Mouse (Mus musculus): ENCODE measurements at regions not wholly inside any gene's neighbourhood (a gene's known extent, or its start where the extent isn't known, plus 50 kb on each side); places are given as distances from the start of the nearest gene placed in this dataset.

DNA sequence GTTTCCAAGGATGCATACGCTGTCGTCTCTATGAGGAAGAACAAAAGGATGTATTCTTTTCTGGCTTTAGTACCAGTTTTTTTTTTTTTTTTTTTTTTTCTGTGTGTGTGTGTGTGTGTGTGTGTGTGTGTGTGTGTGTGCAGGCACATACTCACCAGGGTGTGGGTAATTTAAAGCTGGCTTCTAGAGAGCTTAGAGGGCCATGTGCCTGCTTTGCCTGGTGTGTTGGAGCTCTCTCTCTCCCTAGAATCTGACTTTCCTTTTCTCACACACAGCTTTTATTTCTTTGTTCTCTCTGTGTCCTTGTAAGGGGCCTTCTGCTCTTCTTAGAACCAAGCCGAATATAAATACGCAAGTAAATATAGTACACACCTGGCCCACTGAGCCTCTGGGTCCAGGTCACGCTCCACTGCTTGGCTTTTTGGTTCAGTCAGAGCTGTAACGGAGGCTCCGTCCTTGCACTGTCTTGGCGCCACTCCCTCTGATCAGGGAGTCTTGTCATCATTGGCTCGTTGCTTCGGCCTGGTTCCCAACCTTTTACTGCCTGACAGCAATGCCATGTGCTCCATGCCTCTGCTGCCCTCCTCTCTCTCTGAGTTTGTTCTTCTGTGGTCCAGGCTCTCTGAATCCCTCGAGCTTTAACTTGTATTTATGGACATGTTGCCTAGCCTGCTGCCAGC, 283.7 kb upstream of the Cnr1 start:
- TF ChIP-seq ZNF384 (IDR thresholded peaks at IDR 0.05; ENCODE audit: low read depth, low read length) (no peak), CHD2 (IDR thresholded peaks at IDR 0.05; ENCODE audit: low read depth, low read length) (no peak), MAFK (IDR thresholded peaks at IDR 0.05; ENCODE audit: insufficient read depth, low read depth, low read length) (no peak), ZC3H11A (IDR thresholded peaks at IDR 0.05; ENCODE audit: borderline replicate concordance, low read depth, low read length) (no peak), HCFC1 (IDR thresholded peaks at IDR 0.05; ENCODE audit: borderline replicate concordance, insufficient read depth, low read length) (no peak)
- Histone ChIP-seq H3K9ac (ENCODE audit: insufficient read depth, low read depth, low read length, poor library complexity, severe bottlenecking) (no peak overlapping the region), H3K4me3 (ENCODE audit: insufficient read depth in 1 of 2, low read depth in 1 of 2, low read length in 2 of 2, poor library complexity in 1 of 2, severe bottlenecking in 1 of 2) (no peak overlapping the region), H3K4me1 (ENCODE audit: control insufficient read depth in 2 of 2, insufficient read depth in 2 of 2, low read length in 2 of 2, poor library complexity in 1 of 2) (no peaks in the 10 kb centered on the region), H3K27ac (ENCODE audit: insufficient read depth, low read depth, low read length, poor library complexity, severe bottlenecking) (no peak overlapping the region), H3K36me3 (ENCODE audit: control insufficient read depth, insufficient read depth, low read length, poor library complexity, severe bottlenecking) (no peaks in the 10 kb centered on the region), H3K9me3 (ENCODE audit: control insufficient read depth, insufficient read depth, low read depth, low read length) (no peaks in the 10 kb centered on the region)
- DNase-seq (ENCODE audit: low read depth, low spot score), result no peak
- in situ Hi-C loops (cut with MboI; ENCODE audit: low sequenced_read_pairs in 2 of 2, unreplicated experiment in 2 of 2), result no loop called here

DNA sequence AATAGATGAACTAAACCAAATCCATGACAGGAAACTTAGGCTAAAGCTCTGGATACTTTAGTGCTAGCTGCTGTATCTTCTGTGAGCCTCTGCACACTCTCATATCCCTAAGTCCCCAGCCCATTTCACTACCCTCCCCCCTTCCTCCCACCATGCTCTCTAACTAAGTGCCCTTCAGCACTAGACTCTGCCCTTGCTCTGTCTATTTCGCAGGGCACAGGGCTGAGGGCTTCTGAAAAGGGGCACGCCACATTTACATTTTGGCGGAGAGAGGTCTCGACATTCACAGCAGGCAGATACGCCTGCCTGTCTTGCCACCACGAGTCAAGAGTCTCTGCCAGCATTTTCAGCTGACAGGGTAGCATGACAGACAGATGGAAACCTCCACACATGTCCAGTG, 282.5 kb upstream of the Cnr1 start:
- Histone ChIP-seq H3K9me3 (ENCODE audit: control insufficient read depth, insufficient read depth, low read depth, low read length) (no peaks in the 10 kb centered on the region), H3K27ac (ENCODE audit: insufficient read depth, low read depth, low read length, poor library complexity, severe bottlenecking) (no peak overlapping the region), H3K4me1 (ENCODE audit: control insufficient read depth in 2 of 2, insufficient read depth in 2 of 2, low read length in 2 of 2, poor library complexity in 1 of 2) (no peaks in the 10 kb centered on the region), H3K4me3 (ENCODE audit: insufficient read depth in 1 of 2, low read depth in 1 of 2, low read length in 2 of 2, poor library complexity in 1 of 2, severe bottlenecking in 1 of 2) (no peak overlapping the region), H3K36me3 (ENCODE audit: control insufficient read depth, insufficient read depth, low read length, poor library complexity, severe bottlenecking) (no peaks in the 10 kb centered on the region), H3K9ac (ENCODE audit: insufficient read depth, low read depth, low read length, poor library complexity, severe bottlenecking) (no peak overlapping the region)
- TF ChIP-seq ZC3H11A (IDR thresholded peaks at IDR 0.05; ENCODE audit: borderline replicate concordance, low read depth, low read length), result no peak
- no peak for TF ChIP-seq HCFC1 (IDR thresholded peaks at IDR 0.05; ENCODE audit: borderline replicate concordance, insufficient read depth, low read length)
- TF ChIP-seq ZNF384 (IDR thresholded peaks at IDR 0.05; ENCODE audit: low read depth, low read length), result no peak
- no peak for TF ChIP-seq CHD2 (IDR thresholded peaks at IDR 0.05; ENCODE audit: low read depth, low read length)
- TF ChIP-seq MAFK (IDR thresholded peaks at IDR 0.05; ENCODE audit: insufficient read depth, low read depth, low read length), result no peak
- DNase-seq (ENCODE audit: low read depth, low spot score), result no peak
- in situ Hi-C loops (cut with MboI; ENCODE audit: low sequenced_read_pairs in 2 of 2, unreplicated experiment in 2 of 2), result no loop called here

DNA sequence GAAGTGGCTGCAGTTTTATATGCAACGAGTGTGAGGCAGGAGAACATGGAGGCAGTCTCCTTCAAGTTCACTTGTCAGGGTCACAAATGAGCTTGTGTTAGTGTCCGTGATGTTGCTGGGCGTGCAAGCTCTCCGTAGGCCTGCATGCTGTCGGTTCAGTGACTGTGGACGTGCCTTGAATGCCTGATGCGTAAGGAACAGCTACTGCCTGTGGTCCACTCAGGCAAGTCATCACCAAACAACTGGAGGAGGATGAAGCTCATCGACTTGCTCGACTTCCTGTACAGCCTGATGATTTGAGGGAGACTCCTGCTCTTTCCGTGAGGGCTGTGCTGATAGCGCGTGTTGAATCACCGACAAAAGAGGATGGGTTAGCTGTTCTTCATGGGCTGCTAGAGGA, 281.9 kb upstream of the Cnr1 start:
- no peak overlapping the region for H3K27ac ChIP-seq (ENCODE audit: insufficient read depth, low read depth, low read length, poor library complexity, severe bottlenecking)
- no peaks in the 10 kb centered on the region for H3K36me3 ChIP-seq (ENCODE audit: control insufficient read depth, insufficient read depth, low read length, poor library complexity, severe bottlenecking)
- H3K9ac ChIP-seq (ENCODE audit: insufficient read depth, low read depth, low read length, poor library complexity, severe bottlenecking), result no peak overlapping the region
- no peak for TF ChIP-seq CHD2 (IDR thresholded peaks at IDR 0.05; ENCODE audit: low read depth, low read length)
- no peak for TF ChIP-seq HCFC1 (IDR thresholded peaks at IDR 0.05; ENCODE audit: borderline replicate concordance, insufficient read depth, low read length)
- TF ChIP-seq ZC3H11A (IDR thresholded peaks at IDR 0.05; ENCODE audit: borderline replicate concordance, low read depth, low read length), result no peak
- no peak for TF ChIP-seq MAFK (IDR thresholded peaks at IDR 0.05; ENCODE audit: insufficient read depth, low read depth, low read length)
- no peak for TF ChIP-seq ZNF384 (IDR thresholded peaks at IDR 0.05; ENCODE audit: low read depth, low read length)
- in situ Hi-C loops (cut with MboI; ENCODE audit: low sequenced_read_pairs in 2 of 2, unreplicated experiment in 2 of 2), result no loop called here
- no peak for DNase-seq (ENCODE audit: low read depth, low spot score)
- no peaks in the 10 kb centered on the region for H3K9me3 ChIP-seq (ENCODE audit: control insufficient read depth, insufficient read depth, low read depth, low read length)
- H3K4me1 ChIP-seq (ENCODE audit: control insufficient read depth in 2 of 2, insufficient read depth in 2 of 2, low read length in 2 of 2, poor library complexity in 1 of 2), result no peaks in the 10 kb centered on the region
- no peak overlapping the region for H3K4me3 ChIP-seq (ENCODE audit: insufficient read depth in 1 of 2, low read depth in 1 of 2, low read length in 2 of 2, poor library complexity in 1 of 2, severe bottlenecking in 1 of 2)

DNA sequence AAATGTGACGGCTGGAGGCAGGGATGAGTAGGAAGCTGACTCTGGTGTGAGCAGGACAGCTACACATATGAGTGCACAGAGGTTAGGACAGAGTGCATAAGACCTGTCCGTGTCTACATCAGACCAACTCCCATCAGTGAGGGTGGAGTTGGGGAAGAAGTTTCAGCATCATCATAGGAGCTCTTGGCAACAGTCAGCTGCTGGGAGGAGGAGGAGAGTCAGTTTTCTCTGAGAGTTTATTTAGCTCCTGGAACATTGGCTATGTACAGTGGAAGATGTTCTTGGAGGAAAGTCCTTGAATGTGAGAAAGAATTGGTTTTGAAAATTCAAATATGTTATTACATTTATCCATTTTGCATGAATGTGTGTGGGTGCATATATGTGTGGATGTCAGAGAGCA, 279.2 kb upstream of the Cnr1 start:
- DNase-seq (ENCODE audit: low read depth, low spot score), result no peak
- Histone ChIP-seq H3K27ac (ENCODE audit: insufficient read depth, low read depth, low read length, poor library complexity, severe bottlenecking) (no peak overlapping the region), H3K9ac (ENCODE audit: insufficient read depth, low read depth, low read length, poor library complexity, severe bottlenecking) (no peak overlapping the region), H3K36me3 (ENCODE audit: control insufficient read depth, insufficient read depth, low read length, poor library complexity, severe bottlenecking) (no peaks in the 10 kb centered on the region), H3K9me3 (ENCODE audit: control insufficient read depth, insufficient read depth, low read depth, low read length) (no peaks in the 10 kb centered on the region), H3K4me1 (ENCODE audit: control insufficient read depth in 2 of 2, insufficient read depth in 2 of 2, low read length in 2 of 2, poor library complexity in 1 of 2) (no peaks in the 10 kb centered on the region), H3K4me3 (ENCODE audit: insufficient read depth in 1 of 2, low read depth in 1 of 2, low read length in 2 of 2, poor library complexity in 1 of 2, severe bottlenecking in 1 of 2) (no peak overlapping the region)
- TF ChIP-seq HCFC1 (IDR thresholded peaks at IDR 0.05; ENCODE audit: borderline replicate concordance, insufficient read depth, low read length) (no peak), CHD2 (IDR thresholded peaks at IDR 0.05; ENCODE audit: low read depth, low read length) (no peak), ZNF384 (IDR thresholded peaks at IDR 0.05; ENCODE audit: low read depth, low read length) (no peak), MAFK (IDR thresholded peaks at IDR 0.05; ENCODE audit: insufficient read depth, low read depth, low read length) (no peak), ZC3H11A (IDR thresholded peaks at IDR 0.05; ENCODE audit: borderline replicate concordance, low read depth, low read length) (no peak)
- in situ Hi-C loops (cut with MboI; ENCODE audit: low sequenced_read_pairs in 2 of 2, unreplicated experiment in 2 of 2), result no loop called here

All from ES-E14 (cell line).